Mouse (Mus musculus) left cerebral cortex, adult 2 months (tissue): ENCODE results near the gene Lck. TPM values are rescaled to one million over a fixed set of nuclear protein-coding genes. Genes with fewer than 3 reads are reported as not detected.
A peak's percentile ranks its signal among the peaks of the same experiment; 100 is the strongest.

Source experiments
- DNase-seq, 2 experiments: peaks; one replicate each; pipeline ENCODE4 v3.0.0; 2021 to 2022; ENCODE audit warnings: low spot score in 2 of 2, mixed read lengths in 1 of 2; ENCODE audit errors: extremely low spot score in 1 of 2
- H3K27ac ChIP-seq: fragments of 200-600 bp; 2 replicates; pipeline ENCODE4 v1.8.1; 2022
- H3K4me3 ChIP-seq: fragments of 200-600 bp; 2 replicates; pipeline ENCODE4 v1.8.1; 2022
- CTCF ChIP-seq: fragments of 200-600 bp; IDR thresholded peaks from 2 replicates; pipeline ENCODE4 v1.8.1; 2022; ENCODE audit warnings: antibody characterized with exemption, mild to moderate bottlenecking, moderate library complexity
- intact Hi-C: fragments of 180-260 bp; cut with DNase I; formaldehyde crosslinking; loops from one replicate; pipeline ENCODE4 v1.15.1; 2025
- long read RNA-seq, 2 experiments: library from polyadenylated mRNA; stranded (forward); transcript quantifications; one replicate each; pipeline ENCODE4 v2.0.0; 2021; ENCODE audit warnings: borderline mapping rate in 2 of 2
- total RNA-seq, 2 experiments: library from RNA; stranded (reverse); gene quantifications; 2 replicates each; pipeline ENCODE4 v1.2.3; 2021

Lck gene
- 1 to 10 TPM; 2.2 to 2.4 TPM for total RNA-seq
- long read RNA-seq, experiment 1, partial matches to known transcripts: 0 of 1 reads
- long read RNA-seq, experiment 1, other reads (novel, unspliced or antisense): 1 of 1 reads
- long read RNA-seq, experiment 2, partial matches to known transcripts: 3 of 3 reads
- long read RNA-seq, experiment 2, other reads (novel, unspliced or antisense): 0 of 3 reads

- Histone ChIP-seq H3K27ac (no peak within 1 kb of the TSS), H3K4me3 (no peak within 1 kb of the TSS)
- TF ChIP-seq CTCF: no peak
- intact Hi-C loops: no loop called here
- DNase-seq: no peak
Observed at GRCm38 (mm10) chr4:129573430-129573829, at the start of gene Lck. Gene Lck, minus strand, starts transcription at chr4:129573641.

- Histone ChIP-seq H3K4me3 (peak overlapping the region; percentile 80), H3K27ac (peak overlapping the region; percentile 97)
- no peak for DNase-seq
- no peak for TF ChIP-seq CTCF
- intact Hi-C loops: no loop called here
Observed at GRCm38 (mm10) chr4:129622803-129623535, 49.5 kb upstream of the Lck start.

GRCm38 (mm10) chr4:129622120-129622802 is 48.8 kb upstream of the Lck start:
- H3K4me3 ChIP-seq: peak overlapping the region; percentile 80
- no peak; the same call in 1 of the 2 replicates for TF ChIP-seq CTCF
- no peak for DNase-seq
- peak overlapping the region; percentile 97 for H3K27ac ChIP-seq
- intact Hi-C loops: no loop called here

- no peak for TF ChIP-seq CTCF
- intact Hi-C loops: no loop called here
- Histone ChIP-seq H3K27ac (peak overlapping the region; percentile 97), H3K4me3 (peak overlapping the region; percentile 80)
- no peak for DNase-seq
Observed at GRCm38 (mm10) chr4:129621283-129621841, 47.9 kb upstream of the Lck start.

- intact Hi-C loops: no loop called here
- DNase-seq: no peak
- no peak for TF ChIP-seq CTCF
- Histone ChIP-seq H3K4me3 (no peak overlapping the region; the same call in none of the 2 replicates), H3K27ac (peak overlapping the region; percentile 30)
Observed at GRCm38 (mm10) chr4:129620419-129621282, 47.2 kb upstream of the Lck start.

- peak within 1 kb of the TSS; percentile 73 for H3K4me3 ChIP-seq
- peak; percentile 96 to 97 for DNase-seq
- intact Hi-C loops: no loop called here
- peak within 1 kb of the TSS; percentile 99 for H3K27ac ChIP-seq
- TF ChIP-seq CTCF: no peak
Observed at GRCm38 (mm10) chr4:129618786-129619691, 45.6 kb upstream of the Lck start, which contains the start of gene Iqcc. Gene Iqcc, minus strand, starts transcription at chr4:129619099.

- intact Hi-C loops: no loop called here
- no peak for TF ChIP-seq CTCF
Observed at GRCm38 (mm10) chr4:129618031-129618430, 44.6 kb upstream of the Lck start.

GRCm38 (mm10) chr4:129617121-129617641 is 43.7 kb upstream of the Lck start:
- TF ChIP-seq CTCF: no peak
- intact Hi-C loops: no loop called here
- H3K4me3 ChIP-seq: no peak overlapping the region
- H3K27ac ChIP-seq: no peak overlapping the region
- no peak for DNase-seq

More at GRCm38 (mm10) chr4:129618031-129618430, 44.6 kb upstream of the Lck start:
- no peak for DNase-seq
- peak overlapping the region; percentile 73 for H3K4me3 ChIP-seq
- peak overlapping the region; percentile 99 for H3K27ac ChIP-seq

- Histone ChIP-seq H3K27ac (no peak overlapping the region), H3K4me3 (no peak overlapping the region)
- TF ChIP-seq CTCF: no peak
- DNase-seq: no peak
- intact Hi-C loops: no loop called here
Observed at GRCm38 (mm10) chr4:129616631-129617030, 43.2 kb upstream of the Lck start.

GRCm38 (mm10) chr4:129615801-129616290 is 42.4 kb upstream of the Lck start:
- intact Hi-C loops: no loop called here

More at GRCm38 (mm10) chr4:129615801-129616290, 42.4 kb upstream of the Lck start:
- TF ChIP-seq CTCF: no peak
- Histone ChIP-seq H3K4me3 (no peak overlapping the region), H3K27ac (no peak overlapping the region)
- DNase-seq: no peak
